Mouse (Mus musculus) MEL (cell line): ENCODE measurements around the gene Ndufs8.

Experiments used
- CTCF ChIP-seq, 3 experiments: IDR thresholded peaks in 2 of 3; conservative IDR thresholded peaks in 1 of 3; 2 replicates each; pipeline ENCODE4 v1.5.1; 2011 to 2012; ENCODE audit warnings: low read length in 3 of 3, low read depth in 2 of 3, mild to moderate bottlenecking in 2 of 3, improper control_type of control experiment in 1 of 3, inconsistent platforms in 1 of 3, mixed read lengths in 1 of 3, moderate library complexity in 1 of 3; ENCODE audit not compliant: control insufficient read depth in 1 of 3, insufficient read depth in 1 of 3, poor library complexity in 1 of 3, severe bottlenecking in 1 of 3
- JUND ChIP-seq: IDR thresholded peaks from 2 replicates; pipeline ENCODE4 v1.6.1; 2011; ENCODE audit warnings: low read depth, mild to moderate bottlenecking, improper control_type of control experiment, low read length
- MYC ChIP-seq: IDR thresholded peaks from 2 replicates; pipeline ENCODE4 v1.6.1; 2011; ENCODE audit warnings: low read depth, mild to moderate bottlenecking, low read length, improper control_type of control experiment, moderate library complexity
- POLR2A ChIP-seq, 2 experiments: IDR thresholded peaks; 2 replicates each; pipeline ENCODE4 v1.6.1; 2011 to 2012; ENCODE audit warnings: low read length in 2 of 2, mild to moderate bottlenecking in 2 of 2, control low read depth in 1 of 2, improper control_type of control experiment in 1 of 2, low read depth in 1 of 2, moderate library complexity in 1 of 2; ENCODE audit not compliant: control insufficient read depth in 1 of 2, insufficient read depth in 1 of 2, poor library complexity in 1 of 2
- POLR2AphosphoS2 ChIP-seq: IDR thresholded peaks from 2 replicates; pipeline ENCODE4 v1.6.1; 2011; ENCODE audit warnings: low read length, improper control_type of control experiment
- RAD21 ChIP-seq: IDR thresholded peaks from 2 replicates; pipeline ENCODE4 v1.6.1; 2011; ENCODE audit warnings: mild to moderate bottlenecking, low read depth, low read length, improper control_type of control experiment
- SIN3A ChIP-seq: IDR thresholded peaks from 2 replicates; pipeline ENCODE4 v1.6.1; 2012; ENCODE audit warnings: low read length, improper control_type of control experiment, inconsistent platforms
- UBTF ChIP-seq: IDR thresholded peaks from 2 replicates; pipeline ENCODE4 v1.6.1; 2012; ENCODE audit warnings: low read depth, mild to moderate bottlenecking, inconsistent platforms, low read length, improper control_type of control experiment, moderate library complexity, borderline replicate concordance; ENCODE audit not compliant: insufficient read depth
- USF1 ChIP-seq: IDR thresholded peaks from 2 replicates; pipeline ENCODE4 v1.6.1; 2014; ENCODE audit warnings: low read depth, mild to moderate bottlenecking, inconsistent platforms, low read length, improper control_type of control experiment, moderate library complexity
- USF2 ChIP-seq, 2 experiments: IDR thresholded peaks; 2 replicates each; pipeline ENCODE4 v1.6.1; 2011 to 2012; ENCODE audit warnings: improper control_type of control experiment in 2 of 2, low read length in 2 of 2, borderline replicate concordance in 1 of 2, inconsistent platforms in 1 of 2, low read depth in 1 of 2, mild to moderate bottlenecking in 1 of 2; ENCODE audit not compliant: insufficient read depth in 1 of 2
- ZC3H11A ChIP-seq: IDR thresholded peaks from 2 replicates; pipeline ENCODE4 v1.6.1; 2012; ENCODE audit warnings: low read depth, mild to moderate bottlenecking, inconsistent platforms, low read length, improper control_type of control experiment
- ZKSCAN1 ChIP-seq: IDR thresholded peaks from 2 replicates; pipeline ENCODE4 v1.6.1; 2012; ENCODE audit warnings: low read depth, mild to moderate bottlenecking, inconsistent platforms, low read length, improper control_type of control experiment, moderate library complexity
- ZNF384 ChIP-seq: IDR thresholded peaks from 2 replicates; pipeline ENCODE4 v1.6.1; 2012; ENCODE audit warnings: low read depth, mild to moderate bottlenecking, inconsistent platforms, low read length, improper control_type of control experiment

- TF ChIP-seq USF2 (IDR thresholded peaks at IDR 0.05; ENCODE audit: borderline replicate concordance in 1 of 2, insufficient read depth in 1 of 2, low read depth in 1 of 2, low read length in 2 of 2) (no peak), USF1 (no peak), CTCF (IDR thresholded peaks at IDR 0.05 in 2 of 3, conservative IDR thresholded peaks at IDR 0.05 in 1 of 3; ENCODE audit: control insufficient read depth in 1 of 3, insufficient read depth in 1 of 3, low read depth in 2 of 3, low read length in 3 of 3, poor library complexity in 1 of 3, severe bottlenecking in 1 of 3) (no peak), ZKSCAN1 (no peak), SIN3A (no peak), RAD21 (no peak), POLR2AphosphoS2 (no peak), UBTF (no peak), ZNF384 (no peak), POLR2A (IDR thresholded peaks at IDR 0.05; ENCODE audit: control insufficient read depth in 1 of 2, insufficient read depth in 1 of 2, low read depth in 1 of 2, low read length in 2 of 2, poor library complexity in 1 of 2) (no peak), ZC3H11A (no peak), MYC (no peak), JUND (no peak)
These were observed 29.7 kb upstream of the Ndufs8 start for GRCm38 (mm10) chr19:3942315-3942714.
